Mouse (Mus musculus): ENCODE measurements around the gene Zranb2. TPM values are rescaled to one million over a fixed set of nuclear protein-coding genes. Genes with fewer than 3 reads are reported as not detected.

The Zranb2 gene
- polyA plus RNA-seq, 1 experiment from 2014 or later: 82.1 TPM

DNA sequence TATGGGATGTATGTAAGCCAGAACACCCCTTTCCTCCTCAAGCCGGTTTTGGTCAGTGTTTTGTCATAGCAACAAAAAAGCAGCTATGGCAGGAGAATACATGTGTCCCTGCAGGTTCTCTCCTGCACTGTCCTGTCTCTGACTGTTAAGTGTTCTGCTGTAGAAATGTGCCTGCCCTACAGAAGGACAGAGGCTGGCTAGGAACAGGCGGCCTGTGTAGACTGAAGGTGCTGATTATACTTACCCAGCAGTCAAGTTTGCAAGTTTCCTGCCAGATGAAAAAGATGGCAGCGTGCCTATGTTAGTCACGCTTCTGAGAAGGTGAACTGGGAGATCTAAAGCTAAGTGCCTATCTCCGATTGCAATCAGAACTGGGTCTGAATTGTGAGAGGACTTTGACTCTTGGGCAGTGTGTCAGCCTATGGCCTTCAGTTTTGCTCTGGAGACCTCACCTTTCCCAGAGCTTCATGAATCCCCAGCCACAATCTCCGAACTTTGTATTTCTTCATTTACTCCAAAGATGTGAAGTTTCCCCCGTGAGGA is 63.9 kb downstream of the Zranb2 start:
- no peak overlapping the region for H3K4me3 ChIP-seq (replicated peaks; ENCODE audit: low read depth, low read length)
- TF ChIP-seq CTCF (IDR thresholded peaks at IDR 0.05; ENCODE audit: low read depth): no peak
- H3K36me3 ChIP-seq (ENCODE audit: insufficient read depth, low read length): no peaks in the 10 kb centered on the region
- ATAC-seq (replicated peaks; ENCODE audit: low FRiP score, low read depth): no peak
- no peak for DNase-seq (ENCODE audit: low spot score)
- H3K9me3 ChIP-seq (replicated peaks; ENCODE audit: low read length): no peaks in the 10 kb centered on the region
- no peak overlapping the region for H3K9ac ChIP-seq (ENCODE audit: low read depth, low read length)
- WGBS: 75% methylated on average over 7 of the region's 7 CpGs
- H3K4me2 ChIP-seq (ENCODE audit: low read length): no peak overlapping the region
- no peaks in the 10 kb centered on the region for H3K4me1 ChIP-seq (replicated peaks; ENCODE audit: insufficient read depth, low read length)
- no peak overlapping the region for H3K27ac ChIP-seq
- no peaks in the 10 kb centered on the region for H3K27me3 ChIP-seq (ENCODE audit: insufficient read depth, low read length)

MicroRNAs within 50 kb of the gene (microRNA counts, 519-probe panel; counts per million panel counts)
- 330 counts per million, percentile 68 among the panel's probes with 10 or more counts for microRNA mmu-miR-186

Small RNA genes within 50 kb of the gene (microRNA-seq; reads per million reads assigned to microRNA genes)
- gene Mir186: 413 reads per million, percentile 71 among the genes with 10 or more reads in this experiment

Other genes with a start within 250 kb of the Zranb2 start
- 27.8 and 30.2 TPM in 2 replicates for gene Ptger3, start 32.7 kb downstream of the Zranb2 start, polyA plus RNA-seq (2015; fragmentation: Nextera tagmentation; extraction: Ambion mirVana)